Mouse (Mus musculus): ENCODE data around the gene Fam216a. TPM values are rescaled to one million over a fixed set of nuclear protein-coding genes. Genes with fewer than 3 reads are reported as not detected.

The Fam216a gene
- polyA plus RNA-seq, 1 experiment = 57.0 TPM

DNA sequence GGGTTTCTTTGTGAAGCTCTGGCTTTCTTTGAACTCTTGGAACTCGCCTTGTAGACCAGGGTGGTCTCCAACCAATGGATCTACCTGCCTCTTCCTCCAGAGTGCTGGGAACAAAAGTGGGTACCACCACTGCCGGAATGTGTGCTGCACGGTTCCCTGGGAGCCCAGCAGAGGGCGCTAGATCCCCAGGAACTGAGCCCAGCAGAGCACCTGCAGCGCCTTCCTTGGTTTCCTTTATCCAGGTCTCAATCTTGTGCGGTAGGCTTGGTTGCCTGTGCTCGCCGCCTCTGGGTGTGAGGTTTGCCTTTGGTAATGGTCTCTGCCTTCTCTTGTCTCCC is 29.1 kb upstream of the Fam216a start:
- Histone ChIP-seq H3K36me3 (ENCODE audit: control insufficient read depth, insufficient read depth, low read length, poor library complexity, severe bottlenecking) (peaks cover 7% of the 10 kb centered on the region; the same call in 1 of the 2 replicates), H3K9me3 (replicated peaks; ENCODE audit: control insufficient read depth, insufficient read depth, low read length, poor library complexity, severe bottlenecking) (no peaks in the 10 kb centered on the region), H3K27ac (ENCODE audit: insufficient read depth, low read length) (no peak overlapping the region), H3K4me1 (ENCODE audit: control insufficient read depth, insufficient read depth, low read length) (no peaks in the 10 kb centered on the region), H3K4me3 (ENCODE audit: low read depth, low read length) (no peak overlapping the region), H3K9ac (ENCODE audit: low read depth, poor library complexity, severe bottlenecking) (no peak overlapping the region), H3K27me3 (ENCODE audit: control insufficient read depth, insufficient read depth, low read length, poor library complexity, severe bottlenecking) (no peaks in the 10 kb centered on the region)
- TF ChIP-seq CTCF (IDR thresholded peaks at IDR 0.05; ENCODE audit: low read depth, low read length) = peak; percentile 98
- TF ChIP-seq POLR2A (IDR thresholded peaks at IDR 0.05; ENCODE audit: insufficient read depth, low read length) = no peak
- no peak for TF ChIP-seq EP300 (IDR thresholded peaks at IDR 0.05; ENCODE audit: insufficient read depth, low read depth, low read length)

DNA sequence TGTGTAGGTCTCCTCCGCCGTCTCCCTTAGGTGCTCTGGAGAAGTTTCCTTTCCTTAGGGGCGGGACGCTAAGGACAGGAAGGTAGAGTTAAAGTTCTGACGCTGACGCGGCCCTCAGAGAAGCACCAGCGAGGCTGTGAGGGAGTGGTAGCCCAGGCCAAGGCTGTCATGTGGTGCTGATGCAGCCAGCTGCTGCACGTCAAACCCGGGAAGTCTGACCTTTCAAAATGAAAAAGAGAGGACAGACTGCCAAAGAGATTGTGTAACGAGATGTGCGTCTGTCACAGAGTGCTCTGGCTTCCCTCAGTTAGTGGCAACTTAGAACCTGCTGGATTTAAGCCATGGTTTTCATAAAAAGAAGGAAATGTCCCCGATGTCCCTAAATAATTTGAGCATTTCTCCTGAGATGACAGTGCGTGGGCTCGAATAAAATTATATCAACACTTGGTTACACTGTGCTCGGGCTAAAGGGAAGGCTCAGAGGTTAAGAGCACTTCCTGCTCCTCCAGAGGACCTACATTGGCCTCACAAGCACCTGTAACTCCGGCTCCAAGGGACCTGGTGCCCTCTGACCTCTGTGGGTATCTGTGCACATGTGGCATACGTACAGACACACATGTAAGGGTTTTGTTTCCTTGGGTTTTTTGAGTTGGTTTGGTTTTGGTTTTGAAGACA is 28.6 kb upstream of the Fam216a start:
- Histone ChIP-seq H3K4me1 (ENCODE audit: control insufficient read depth, insufficient read depth, low read length) (no peaks in the 10 kb centered on the region), H3K9ac (ENCODE audit: low read depth, poor library complexity, severe bottlenecking) (no peak overlapping the region), H3K4me3 (ENCODE audit: low read depth, low read length) (no peak overlapping the region), H3K9me3 (replicated peaks; ENCODE audit: control insufficient read depth, insufficient read depth, low read length, poor library complexity, severe bottlenecking) (no peaks in the 10 kb centered on the region), H3K27me3 (ENCODE audit: control insufficient read depth, insufficient read depth, low read length, poor library complexity, severe bottlenecking) (no peaks in the 10 kb centered on the region), H3K36me3 (ENCODE audit: control insufficient read depth, insufficient read depth, low read length, poor library complexity, severe bottlenecking) (peaks cover 7% of the 10 kb centered on the region; the same call in 1 of the 2 replicates), H3K27ac (ENCODE audit: insufficient read depth, low read length) (no peak overlapping the region)
- TF ChIP-seq EP300 (IDR thresholded peaks at IDR 0.05; ENCODE audit: insufficient read depth, low read depth, low read length) (no peak), POLR2A (IDR thresholded peaks at IDR 0.05; ENCODE audit: insufficient read depth, low read length) (no peak), CTCF (IDR thresholded peaks at IDR 0.05; ENCODE audit: low read depth, low read length) (no peak)

GRCm38 (mm10) chr5:122399871-122400270 is 27.7 kb upstream of the Fam216a start:
- Histone ChIP-seq H3K9me3 (replicated peaks; ENCODE audit: control insufficient read depth, insufficient read depth, low read length, poor library complexity, severe bottlenecking) (no peaks in the 10 kb centered on the region), H3K4me3 (ENCODE audit: low read depth, low read length) (no peak overlapping the region), H3K27ac (ENCODE audit: insufficient read depth, low read length) (no peak overlapping the region), H3K36me3 (ENCODE audit: control insufficient read depth, insufficient read depth, low read length, poor library complexity, severe bottlenecking) (peaks cover 4% of the 10 kb centered on the region; the same call in 1 of the 2 replicates), H3K27me3 (ENCODE audit: control insufficient read depth, insufficient read depth, low read length, poor library complexity, severe bottlenecking) (no peaks in the 10 kb centered on the region), H3K4me1 (ENCODE audit: control insufficient read depth, insufficient read depth, low read length) (no peaks in the 10 kb centered on the region), H3K9ac (ENCODE audit: low read depth, poor library complexity, severe bottlenecking) (no peak overlapping the region)
- TF ChIP-seq EP300 (IDR thresholded peaks at IDR 0.05; ENCODE audit: insufficient read depth, low read depth, low read length) (no peak), POLR2A (IDR thresholded peaks at IDR 0.05; ENCODE audit: insufficient read depth, low read length) (no peak), CTCF (IDR thresholded peaks at IDR 0.05; ENCODE audit: low read depth, low read length) (no peak)

GRCm38 (mm10) chr5:122397495-122397894 is 25.3 kb upstream of the Fam216a start:
- H3K36me3 ChIP-seq (ENCODE audit: control insufficient read depth, insufficient read depth, low read length, poor library complexity, severe bottlenecking) = no peaks in the 10 kb centered on the region
- no peak overlapping the region for H3K9ac ChIP-seq (ENCODE audit: low read depth, poor library complexity, severe bottlenecking)
- no peaks in the 10 kb centered on the region for H3K27me3 ChIP-seq (ENCODE audit: control insufficient read depth, insufficient read depth, low read length, poor library complexity, severe bottlenecking)
- H3K9me3 ChIP-seq (replicated peaks; ENCODE audit: control insufficient read depth, insufficient read depth, low read length, poor library complexity, severe bottlenecking) = no peaks in the 10 kb centered on the region
- H3K4me1 ChIP-seq (ENCODE audit: control insufficient read depth, insufficient read depth, low read length) = no peaks in the 10 kb centered on the region
- no peak overlapping the region for H3K4me3 ChIP-seq (ENCODE audit: low read depth, low read length)
- H3K27ac ChIP-seq (ENCODE audit: insufficient read depth, low read length) = no peak overlapping the region
- TF ChIP-seq EP300 (IDR thresholded peaks at IDR 0.05; ENCODE audit: insufficient read depth, low read depth, low read length) (no peak), CTCF (IDR thresholded peaks at IDR 0.05; ENCODE audit: low read depth, low read length) (no peak), POLR2A (IDR thresholded peaks at IDR 0.05; ENCODE audit: insufficient read depth, low read length) (no peak)

GRCm38 (mm10) chr5:122396791-122397190 is 24.6 kb upstream of the Fam216a start:
- Histone ChIP-seq H3K4me1 (ENCODE audit: control insufficient read depth, insufficient read depth, low read length) (no peaks in the 10 kb centered on the region), H3K27ac (ENCODE audit: insufficient read depth, low read length) (no peak overlapping the region), H3K4me3 (ENCODE audit: low read depth, low read length) (no peak overlapping the region), H3K36me3 (ENCODE audit: control insufficient read depth, insufficient read depth, low read length, poor library complexity, severe bottlenecking) (no peaks in the 10 kb centered on the region), H3K9me3 (replicated peaks; ENCODE audit: control insufficient read depth, insufficient read depth, low read length, poor library complexity, severe bottlenecking) (no peaks in the 10 kb centered on the region), H3K9ac (ENCODE audit: low read depth, poor library complexity, severe bottlenecking) (no peak overlapping the region), H3K27me3 (ENCODE audit: control insufficient read depth, insufficient read depth, low read length, poor library complexity, severe bottlenecking) (no peaks in the 10 kb centered on the region)
- TF ChIP-seq POLR2A (IDR thresholded peaks at IDR 0.05; ENCODE audit: insufficient read depth, low read length) (no peak), EP300 (IDR thresholded peaks at IDR 0.05; ENCODE audit: insufficient read depth, low read depth, low read length) (no peak), CTCF (IDR thresholded peaks at IDR 0.05; ENCODE audit: low read depth, low read length) (no peak)

- Histone ChIP-seq H3K27ac (ENCODE audit: insufficient read depth, low read length) (no peak overlapping the region), H3K27me3 (ENCODE audit: control insufficient read depth, insufficient read depth, low read length, poor library complexity, severe bottlenecking) (no peaks in the 10 kb centered on the region), H3K36me3 (ENCODE audit: control insufficient read depth, insufficient read depth, low read length, poor library complexity, severe bottlenecking) (no peaks in the 10 kb centered on the region), H3K9ac (ENCODE audit: low read depth, poor library complexity, severe bottlenecking) (no peak overlapping the region), H3K4me1 (ENCODE audit: control insufficient read depth, insufficient read depth, low read length) (no peaks in the 10 kb centered on the region), H3K4me3 (ENCODE audit: low read depth, low read length) (no peak overlapping the region), H3K9me3 (replicated peaks; ENCODE audit: control insufficient read depth, insufficient read depth, low read length, poor library complexity, severe bottlenecking) (no peaks in the 10 kb centered on the region)
- TF ChIP-seq EP300 (IDR thresholded peaks at IDR 0.05; ENCODE audit: insufficient read depth, low read depth, low read length) (no peak), CTCF (IDR thresholded peaks at IDR 0.05; ENCODE audit: low read depth, low read length) (peak; percentile 70)
Observed at GRCm38 (mm10) chr5:122393887-122394286, 21.7 kb upstream of the Fam216a start.
